Mouse (Mus musculus): ENCODE data around the gene Ajuba.

GRCm38 (mm10) chr14:54574253-54574652 lies 3.1 kb downstream of the Ajuba start:
- TF ChIP-seq CTCF (IDR thresholded peaks at IDR 0.05) (no peak), EP300 (IDR thresholded peaks at IDR 0.05) (no peak)
